Mouse (Mus musculus): ENCODE results near the gene Cct8. TPM values are rescaled to one million over a fixed set of nuclear protein-coding genes. Genes with fewer than 3 reads are reported as not detected.
"Not testable (repeated sequence)": the region's sequence is repeated elsewhere in the genome, so short reads cannot be mapped to it uniquely, and the experiment has no call there.

Gene Cct8
- total RNA-seq (2015) (158 and 163 TPM in 2 replicates), total RNA-seq (2017) (331 and 390 TPM in 2 replicates)

GRCm38 (mm10) chr16:87495716-87496447, at the start of gene Cct8:
TSS of gene Cct8 (minus strand) at chr16:87495873.
- peak; percentile 98 for ATAC-seq (ENCODE audit: poor library complexity, severe bottlenecking)

DNA sequence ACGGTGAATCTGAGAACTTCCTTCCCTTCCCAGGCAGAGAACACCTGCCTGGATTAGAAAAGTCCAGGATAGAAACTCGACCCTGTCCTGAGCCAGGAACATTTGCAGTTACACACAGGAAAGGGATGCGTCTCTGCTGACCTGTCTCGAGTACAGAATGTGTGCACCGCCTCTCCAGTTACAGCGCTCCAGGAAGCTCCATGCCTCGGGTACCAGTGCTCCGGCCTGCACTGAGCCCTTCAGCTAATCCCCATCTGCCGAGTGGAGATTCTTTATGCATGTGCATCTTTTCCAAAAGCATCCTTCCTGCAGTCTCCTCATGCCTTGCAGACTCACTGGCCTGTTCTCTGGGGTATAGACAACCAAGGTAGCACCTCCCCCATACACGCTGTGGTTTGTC, 33.1 kb upstream of the Cct8 start:
- ATAC-seq (ENCODE audit: poor library complexity, severe bottlenecking): no peak

DNA sequence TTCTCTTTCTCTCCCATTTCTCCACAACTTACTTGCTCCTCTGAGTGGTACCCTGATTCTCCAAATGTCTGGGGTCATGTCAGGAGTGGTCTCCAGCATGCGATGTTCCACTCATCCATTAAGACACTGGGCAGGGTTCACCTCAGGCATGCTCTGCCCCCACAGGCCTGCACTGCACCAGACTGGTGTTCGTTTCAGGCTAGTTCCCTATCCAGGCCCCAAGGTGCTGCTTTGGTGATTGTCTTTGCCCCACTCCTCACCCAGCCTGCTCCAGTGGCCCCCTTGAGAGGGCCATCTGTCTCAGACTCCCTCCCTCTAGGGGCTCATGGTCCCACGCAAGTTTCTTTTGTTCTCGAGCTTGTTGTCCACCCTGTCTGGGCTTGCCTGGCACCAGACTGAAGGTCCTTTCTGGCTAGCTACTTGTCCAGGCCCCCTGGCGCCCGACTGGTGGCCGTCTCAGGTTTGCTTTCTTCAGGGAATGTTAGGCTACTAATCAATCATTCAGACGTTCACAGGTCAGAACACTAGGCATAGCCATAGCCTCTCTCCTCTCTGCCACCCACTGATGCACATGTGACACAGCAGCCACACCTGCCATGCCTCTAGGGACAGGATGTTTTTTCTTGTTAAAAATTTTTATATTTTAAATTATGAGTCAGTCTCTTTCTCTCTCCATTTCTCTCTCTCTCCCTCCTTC, 32.0 kb upstream of the Cct8 start:
- no peak for ATAC-seq (ENCODE audit: poor library complexity, severe bottlenecking)

DNA sequence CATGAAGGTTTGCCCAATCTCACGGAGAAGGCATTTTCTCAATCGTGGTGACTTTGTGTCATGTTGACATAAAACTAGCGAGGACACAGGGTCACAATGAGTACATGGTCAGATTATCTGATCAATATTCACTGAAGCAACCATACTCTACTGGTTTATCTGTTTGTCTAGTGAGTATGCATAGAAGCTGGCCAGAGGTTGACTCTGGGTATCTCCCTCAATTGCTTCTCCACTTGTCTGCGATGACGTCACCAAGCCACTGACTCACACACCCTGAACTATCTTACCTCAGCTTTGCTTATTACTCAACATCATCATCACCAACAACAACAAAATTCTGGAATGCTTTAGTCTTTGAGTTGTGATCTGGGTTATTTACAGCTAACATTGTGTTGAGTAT, 28.6 kb upstream of the Cct8 start:
- ATAC-seq (ENCODE audit: poor library complexity, severe bottlenecking): no peak

DNA sequence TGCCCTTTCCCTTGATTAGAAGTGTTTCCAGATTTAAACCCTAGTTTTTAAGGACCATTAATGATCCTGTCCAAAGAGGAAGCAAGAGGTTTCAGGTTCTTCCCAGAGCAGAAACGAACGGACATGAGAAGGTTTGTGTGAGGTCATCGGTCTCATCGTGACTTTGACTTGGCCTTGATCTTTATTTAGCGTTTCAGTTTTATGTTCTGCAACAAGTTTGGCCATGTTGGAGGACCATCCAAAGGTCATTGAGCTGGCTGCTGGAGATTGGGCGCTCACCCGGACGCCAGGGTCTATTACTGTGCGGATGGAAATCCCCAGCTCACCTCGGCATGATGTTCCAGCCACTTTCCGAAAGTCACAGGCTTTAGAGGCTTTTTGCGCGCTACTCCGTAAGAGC, 16.7 kb upstream of the Cct8 start:
- ATAC-seq (ENCODE audit: poor library complexity, severe bottlenecking): no peak

- ATAC-seq (ENCODE audit: poor library complexity, severe bottlenecking): no peak
These were observed 16.0 kb upstream of the Cct8 start for GRCm38 (mm10) chr16:87511706-87512105.

GRCm38 (mm10) chr16:87501304-87502078, 5.8 kb upstream of the Cct8 start:
- ATAC-seq (ENCODE audit: poor library complexity, severe bottlenecking): no peak

- no peak for ATAC-seq (ENCODE audit: poor library complexity, severe bottlenecking)
These were observed 3.9 kb upstream of the Cct8 start for GRCm38 (mm10) chr16:87499556-87499955.

DNA sequence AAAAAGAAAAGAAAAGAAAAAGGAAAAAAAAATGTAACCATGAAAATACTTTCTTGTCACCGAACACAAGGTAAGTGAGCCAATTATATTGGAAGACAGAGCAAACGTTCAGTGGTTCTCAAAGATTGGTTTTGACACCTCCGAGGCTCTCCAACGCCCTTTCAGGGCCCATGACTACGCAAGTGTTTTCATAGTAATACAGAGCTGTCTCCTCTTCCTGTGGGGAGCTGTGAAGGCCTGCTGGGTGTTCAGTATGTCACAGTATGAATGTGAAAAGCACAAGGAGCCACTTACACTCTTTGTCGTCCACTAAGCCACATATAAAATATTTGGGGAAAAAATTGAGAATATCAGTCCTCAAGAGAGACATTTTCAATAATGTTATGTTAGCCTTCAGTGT, 1.5 kb upstream of the Cct8 start:
- ATAC-seq (ENCODE audit: poor library complexity, severe bottlenecking): no peak

- ATAC-seq (ENCODE audit: poor library complexity, severe bottlenecking): no peak
These were observed 1.1 kb upstream of the Cct8 start for GRCm38 (mm10) chr16:87496728-87497127.

GRCm38 (mm10) chr16:87494955-87495655, 568 bp downstream of the Cct8 start:
- peak; percentile 41 for ATAC-seq (ENCODE audit: poor library complexity, severe bottlenecking)

DNA sequence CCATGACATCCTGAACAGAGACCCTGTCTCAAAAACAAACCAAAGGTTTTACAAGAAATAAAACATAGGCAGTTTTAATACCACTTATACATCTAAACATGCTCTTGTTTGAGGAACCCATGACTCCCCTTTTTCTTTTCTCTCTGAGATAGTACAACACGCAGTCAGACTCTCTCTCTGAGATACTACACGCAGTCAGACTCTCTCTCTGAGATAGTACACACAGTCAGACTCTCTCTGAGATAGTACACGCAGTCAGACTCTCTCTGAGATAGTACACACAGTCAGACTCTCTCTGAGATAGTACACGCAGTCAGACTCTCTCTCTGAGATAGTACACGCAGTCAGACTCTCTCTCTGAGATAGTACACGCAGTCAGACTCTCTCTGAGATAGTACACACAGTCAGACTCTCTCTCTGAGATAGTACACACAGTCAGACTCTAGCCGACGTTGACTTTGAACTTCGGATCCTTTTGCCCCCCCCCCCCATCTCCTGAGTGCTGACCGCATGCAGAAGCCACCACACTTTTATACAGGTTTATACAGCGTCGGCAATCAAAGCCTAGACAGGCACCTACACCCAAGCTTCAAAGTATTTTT, 3.4 kb downstream of the Cct8 start:
- ATAC-seq (ENCODE audit: poor library complexity, severe bottlenecking): not testable (repeated sequence)

GRCm38 (mm10) chr16:87488605-87489004, 7.1 kb downstream of the Cct8 start:
- no peak for ATAC-seq (ENCODE audit: poor library complexity, severe bottlenecking)

DNA sequence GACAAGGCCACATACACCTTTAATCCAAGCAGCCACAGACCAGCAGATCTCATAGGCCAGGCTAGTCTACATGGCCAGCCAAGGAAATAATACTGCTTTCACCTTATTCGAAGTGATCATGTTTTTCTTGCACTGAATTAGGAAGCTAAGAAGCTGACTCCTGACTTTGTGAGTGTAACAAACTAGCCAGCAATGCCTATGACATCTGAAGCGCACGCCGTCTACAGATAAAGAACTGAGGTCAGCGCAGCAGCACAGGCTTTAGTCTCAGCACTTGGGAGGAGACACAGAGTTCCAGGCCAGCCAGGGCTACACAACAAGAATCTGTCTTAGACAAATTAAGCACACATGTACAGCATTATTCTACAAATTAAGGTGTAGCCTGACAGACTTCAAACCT, 8.9 kb downstream of the Cct8 start:
- ATAC-seq (ENCODE audit: poor library complexity, severe bottlenecking): no peak

DNA sequence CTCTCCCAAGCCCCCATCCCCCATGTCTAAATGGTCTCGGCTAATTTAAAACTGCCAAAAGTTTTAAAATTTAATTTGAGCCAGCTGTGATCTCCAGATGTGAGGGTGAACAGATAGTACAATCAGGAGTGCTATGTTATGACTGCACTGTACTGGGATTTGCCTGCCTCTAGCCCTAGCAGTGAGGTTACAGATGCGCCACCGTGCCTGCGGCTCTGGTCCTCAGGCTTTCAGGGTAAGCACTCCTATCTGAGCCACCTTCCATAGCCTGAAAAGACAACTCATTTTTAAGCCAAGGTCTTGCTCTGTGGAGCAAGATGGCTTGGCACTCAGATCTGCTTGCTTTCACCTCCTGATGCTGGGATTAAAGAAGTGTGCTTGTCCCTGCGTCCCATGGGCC, 11.3 kb downstream of the Cct8 start:
- ATAC-seq (ENCODE audit: poor library complexity, severe bottlenecking): no peak

DNA sequence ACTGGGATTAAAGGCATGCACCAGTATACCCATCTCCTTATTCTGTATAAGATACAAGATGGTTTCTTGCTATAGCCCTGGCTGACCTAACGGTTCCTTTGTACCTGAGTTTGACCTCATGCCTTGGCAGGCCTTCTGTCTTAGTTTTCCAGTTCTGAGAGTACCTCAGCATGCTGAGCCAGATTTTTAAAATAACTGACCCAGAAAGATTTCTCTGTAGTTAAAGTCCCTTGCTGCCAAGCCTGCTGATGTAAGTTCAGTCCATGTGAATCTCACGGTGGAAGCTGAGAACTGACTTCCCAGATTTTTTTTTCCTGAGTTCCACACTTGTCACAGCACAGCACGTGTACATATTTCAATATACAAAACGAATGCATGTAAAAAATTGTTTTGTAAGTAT, 25.1 kb downstream of the Cct8 start:
- ATAC-seq (ENCODE audit: poor library complexity, severe bottlenecking): no peak

DNA sequence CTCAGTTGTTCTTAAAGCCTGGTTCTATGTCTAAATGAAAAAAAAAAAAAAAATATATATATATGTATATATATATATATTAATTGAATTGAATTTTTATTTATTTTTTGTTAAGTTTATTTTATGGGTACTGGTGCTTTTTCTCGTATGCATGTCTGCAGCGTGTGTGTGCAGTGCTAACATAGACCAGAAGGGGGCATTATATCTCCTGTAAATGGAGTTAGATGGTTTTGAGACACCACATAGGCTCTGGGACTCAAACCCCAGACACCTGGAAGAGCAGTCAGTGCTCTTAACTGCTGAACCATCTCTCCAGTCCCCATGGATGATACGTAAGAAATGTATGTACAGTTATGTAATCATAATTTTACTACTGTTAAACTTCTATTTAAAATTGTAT, 36.9 kb downstream of the Cct8 start:
- ATAC-seq (ENCODE audit: poor library complexity, severe bottlenecking): no peak

DNA sequence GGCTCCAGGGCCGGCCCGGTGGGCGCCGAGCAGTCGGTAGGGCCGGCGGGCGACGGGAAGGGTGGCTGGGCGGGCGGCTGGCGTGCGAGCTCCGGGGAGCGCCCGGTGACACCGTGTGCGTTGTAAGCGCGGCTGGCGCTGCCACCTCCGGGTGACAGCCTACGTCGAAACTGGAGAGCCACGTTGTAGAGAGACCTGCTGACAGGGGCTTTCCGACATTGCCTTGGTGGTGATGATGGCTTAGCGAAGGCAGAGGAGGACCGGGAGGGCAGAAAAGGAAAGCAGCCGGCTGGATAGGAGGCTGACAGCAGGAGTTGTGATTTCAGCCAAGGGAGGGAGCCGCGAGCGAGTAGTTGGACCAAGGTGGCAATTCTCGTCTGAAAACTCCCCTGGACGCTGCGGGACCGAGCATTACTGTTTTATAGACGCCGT, 40.5 kb downstream of the Cct8 start:
- ATAC-seq (ENCODE audit: poor library complexity, severe bottlenecking): peak; percentile 63

- ATAC-seq (ENCODE audit: poor library complexity, severe bottlenecking): peak; percentile 98
These were observed 41.1 kb downstream of the Cct8 start, which contains the start of gene Usp16 for GRCm38 (mm10) chr16:87454419-87455179. TSS of gene Usp16 (plus strand) at chr16:87454703.

- ATAC-seq (ENCODE audit: poor library complexity, severe bottlenecking): no peak
These were observed 42.4 kb downstream of the Cct8 start for GRCm38 (mm10) chr16:87453226-87453625.

Data from megakaryocyte, adult 5-6 weeks (primary cell).